Mouse (Mus musculus) CH12.LX (cell line): ENCODE measurements around the gene Gdf10. TPM values are rescaled to one million over a fixed set of nuclear protein-coding genes. Genes with fewer than 3 reads are reported as not detected.

ENCODE experiments used
- DNase-seq: peaks from one replicate; pipeline ENCODE4 v3.0.0-alpha.2; 2013; ENCODE audit errors: extremely low read depth
- H3K27ac ChIP-seq: 2 replicates; pipeline ENCODE4 v1.5.1; 2012; ENCODE audit warnings: low read depth, mild to moderate bottlenecking, control low read depth, moderate library complexity; ENCODE audit not compliant: insufficient read depth
- H3K27me3 ChIP-seq: replicated peaks from 2 replicates; pipeline ENCODE3; 2012; ENCODE audit warnings: inconsistent platforms
- H3K36me3 ChIP-seq, 2 experiments: replicated peaks in 1 of 2; 2 replicates each; pipeline versions ENCODE3 to v1.6.1; 2012; ENCODE audit warnings: inconsistent platforms in 1 of 2, low read length in 1 of 2, mild to moderate bottlenecking in 1 of 2, mixed read lengths in 1 of 2, moderate library complexity in 1 of 2; ENCODE audit not compliant: control insufficient read depth in 1 of 2, insufficient read depth in 1 of 2
- H3K4me1 ChIP-seq, 2 experiments: 2 replicates each; pipeline ENCODE4 v1.6.1; 2012; ENCODE audit warnings: inconsistent platforms in 1 of 2, moderate library complexity in 1 of 2; ENCODE audit not compliant: insufficient read depth in 2 of 2, control insufficient read depth in 1 of 2
- H3K4me2 ChIP-seq: 2 replicates; pipeline ENCODE4 v1.6.1; 2012; ENCODE audit warnings: low read depth, mild to moderate bottlenecking, control low read depth; ENCODE audit not compliant: poor library complexity, insufficient read depth, severe bottlenecking
- H3K4me3 ChIP-seq, 3 experiments: fragments of 150-350 bp in 1 of 3; sonication (generic) in 1 of 3; replicated peaks in 1 of 3; 2 replicates each; pipeline versions ENCODE3 to v1.5.1; 2011 to 2012; ENCODE audit warnings: low read depth in 2 of 3, low read length in 2 of 3, mild to moderate bottlenecking in 2 of 3, moderate library complexity in 2 of 3, control low read depth in 1 of 3, improper control_type of control experiment in 1 of 3, inconsistent platforms in 1 of 3, mixed read lengths in 1 of 3; ENCODE audit not compliant: poor library complexity in 1 of 3
- H3K79me2 ChIP-seq: replicated peaks from 2 replicates; pipeline ENCODE4 v1.6.1; 2012; ENCODE audit warnings: mild to moderate bottlenecking, moderate library complexity; ENCODE audit not compliant: control insufficient read depth, poor library complexity, insufficient read depth, severe bottlenecking; ENCODE audit errors: extremely low read depth
- H3K9ac ChIP-seq: 2 replicates; pipeline ENCODE4 v1.6.1; 2012; ENCODE audit warnings: low read depth, mild to moderate bottlenecking, control low read depth, moderate library complexity; ENCODE audit not compliant: insufficient read depth
- H3K9me3 ChIP-seq: replicated peaks from 2 replicates; pipeline ENCODE3; 2012; ENCODE audit warnings: low read length, inconsistent platforms, mixed read lengths
- CHD1 ChIP-seq: IDR thresholded peaks from 2 replicates; pipeline ENCODE4 v1.6.1; 2012; ENCODE audit warnings: low read depth, low read length, improper control_type of control experiment, inconsistent platforms
- E2F4 ChIP-seq: IDR thresholded peaks from 2 replicates; pipeline ENCODE4 v1.6.1; 2011; ENCODE audit warnings: low read depth, low read length, improper control_type of control experiment; ENCODE audit not compliant: insufficient replicate concordance
- ELF1 ChIP-seq: IDR thresholded peaks from 2 replicates; pipeline ENCODE4 v1.6.1; 2014; ENCODE audit warnings: low read depth, mild to moderate bottlenecking, inconsistent platforms, low read length, improper control_type of control experiment
- GABPA ChIP-seq: IDR thresholded peaks from 2 replicates; pipeline ENCODE4 v1.6.1; 2012; ENCODE audit warnings: low read depth, low read length, improper control_type of control experiment, inconsistent platforms; ENCODE audit not compliant: insufficient replicate concordance
- IRF4 ChIP-seq: IDR thresholded peaks from 2 replicates; pipeline ENCODE4 v1.6.1; 2014; ENCODE audit warnings: low read depth, mild to moderate bottlenecking, inconsistent platforms, low read length, improper control_type of control experiment
- JUN ChIP-seq: IDR thresholded peaks from 2 replicates; pipeline ENCODE4 v1.6.1; 2011; ENCODE audit warnings: low read depth, mild to moderate bottlenecking, low read length, improper control_type of control experiment, moderate library complexity; ENCODE audit not compliant: insufficient read depth
- MAFK ChIP-seq: IDR thresholded peaks from 2 replicates; pipeline ENCODE4 v1.6.1; 2011; ENCODE audit warnings: low read length, improper control_type of control experiment; ENCODE audit not compliant: insufficient replicate concordance
- MAZ ChIP-seq: IDR thresholded peaks from 2 replicates; pipeline ENCODE4 v1.6.1; 2012; ENCODE audit warnings: low read depth, mild to moderate bottlenecking, inconsistent platforms, low read length, improper control_type of control experiment, moderate library complexity
- MEF2A ChIP-seq: IDR thresholded peaks from 2 replicates; pipeline ENCODE4 v1.6.1; 2014; ENCODE audit warnings: low read depth, mild to moderate bottlenecking, inconsistent platforms, low read length, improper control_type of control experiment, borderline replicate concordance
- MXI1 ChIP-seq: IDR thresholded peaks from 2 replicates; pipeline ENCODE4 v1.6.1; 2011; ENCODE audit warnings: mild to moderate bottlenecking, low read depth, low read length, improper control_type of control experiment
- MYC ChIP-seq: IDR thresholded peaks from 2 replicates; pipeline ENCODE4 v1.6.1; 2011; ENCODE audit warnings: low read depth, mild to moderate bottlenecking, improper control_type of control experiment, low read length
- NRF1 ChIP-seq: IDR thresholded peaks from 2 replicates; pipeline ENCODE4 v1.6.1; 2014; ENCODE audit warnings: low read depth, mild to moderate bottlenecking, inconsistent platforms, low read length, improper control_type of control experiment, moderate library complexity
- PAX5 ChIP-seq: IDR thresholded peaks from 2 replicates; pipeline ENCODE4 v1.6.1; 2012; ENCODE audit warnings: low read length, inconsistent platforms, mixed read lengths
- RAD21 ChIP-seq: IDR thresholded peaks from 2 replicates; pipeline ENCODE4 v1.6.1; 2011; ENCODE audit warnings: low read depth, mild to moderate bottlenecking, low read length, improper control_type of control experiment, moderate library complexity
- RCOR1 ChIP-seq: conservative IDR thresholded peaks from 2 replicates; pipeline ENCODE4 v1.6.1; 2012; ENCODE audit warnings: low read depth, mild to moderate bottlenecking, inconsistent platforms, low read length, improper control_type of control experiment
- SMC3 ChIP-seq: IDR thresholded peaks from 2 replicates; pipeline ENCODE4 v1.6.1; 2011; ENCODE audit warnings: low read depth, low read length, improper control_type of control experiment
- UBTF ChIP-seq: IDR thresholded peaks from 2 replicates; pipeline ENCODE4 v1.6.1; 2012; ENCODE audit warnings: low read depth, mild to moderate bottlenecking, inconsistent platforms, low read length, improper control_type of control experiment, moderate library complexity
- USF1 ChIP-seq: IDR thresholded peaks from 2 replicates; pipeline ENCODE4 v1.6.1; 2014; ENCODE audit warnings: low read depth, mild to moderate bottlenecking, inconsistent platforms, low read length, improper control_type of control experiment
- USF2 ChIP-seq: conservative IDR thresholded peaks from 2 replicates; pipeline ENCODE4 v1.6.1; 2011; ENCODE audit warnings: low read depth, low read length, improper control_type of control experiment
- ZKSCAN1 ChIP-seq: IDR thresholded peaks from 2 replicates; pipeline ENCODE4 v1.6.1; 2012; ENCODE audit warnings: low read depth, inconsistent platforms, low read length, improper control_type of control experiment, borderline replicate concordance
- ZMIZ1 ChIP-seq: IDR thresholded peaks from 2 replicates; pipeline ENCODE4 v1.6.1; 2012; ENCODE audit warnings: low read depth, mild to moderate bottlenecking, inconsistent platforms, low read length, improper control_type of control experiment
- dilution Hi-C: fragments of 300-500 bp; cut with MboI; formaldehyde crosslinking; loops from 2 replicates; pipeline ENCODE4 v1.14.3; 2020; ENCODE audit warnings: low sequenced_read_pairs; ENCODE audit not compliant: extremely low pct_unique_long_range_greater_than_20kb, extremely low pct_ligation_motif_present
- in situ Hi-C: fragments of 300-500 bp; cut with MboI; formaldehyde crosslinking; loops from 3 replicates; pipeline ENCODE4 v1.14.3; 2019; ENCODE audit warnings: low sequenced_read_pairs, low pct_ligation_motif_present, low pct_unique_long_range_greater_than_20kb, mixed read lengths
- polyA plus RNA-seq: library from polyadenylated mRNA; unstranded; fragments of >175 nt; gene quantifications from 2 replicates; pipeline ENCODE4 v1.2.1, GENCODE M21; 2012; ENCODE audit warnings: low read depth; ENCODE audit not compliant: insufficient read length
- total RNA-seq, 2 experiments: library from RNA; depleted of rRNA; stranded (reverse); fragments of 300-350 nt in 1 of 2; fragments of >200 nt in 1 of 2; gene quantifications; 2 replicates each; pipeline ENCODE4 v1.2.3; 2012 to 2014

Gene Gdf10
- total RNA-seq (2012; rRNA removed) (not detected in 2 replicates), total RNA-seq (2014; rRNA removed) (not detected in 2 replicates), polyA plus RNA-seq (not detected in 2 replicates)

DNA sequence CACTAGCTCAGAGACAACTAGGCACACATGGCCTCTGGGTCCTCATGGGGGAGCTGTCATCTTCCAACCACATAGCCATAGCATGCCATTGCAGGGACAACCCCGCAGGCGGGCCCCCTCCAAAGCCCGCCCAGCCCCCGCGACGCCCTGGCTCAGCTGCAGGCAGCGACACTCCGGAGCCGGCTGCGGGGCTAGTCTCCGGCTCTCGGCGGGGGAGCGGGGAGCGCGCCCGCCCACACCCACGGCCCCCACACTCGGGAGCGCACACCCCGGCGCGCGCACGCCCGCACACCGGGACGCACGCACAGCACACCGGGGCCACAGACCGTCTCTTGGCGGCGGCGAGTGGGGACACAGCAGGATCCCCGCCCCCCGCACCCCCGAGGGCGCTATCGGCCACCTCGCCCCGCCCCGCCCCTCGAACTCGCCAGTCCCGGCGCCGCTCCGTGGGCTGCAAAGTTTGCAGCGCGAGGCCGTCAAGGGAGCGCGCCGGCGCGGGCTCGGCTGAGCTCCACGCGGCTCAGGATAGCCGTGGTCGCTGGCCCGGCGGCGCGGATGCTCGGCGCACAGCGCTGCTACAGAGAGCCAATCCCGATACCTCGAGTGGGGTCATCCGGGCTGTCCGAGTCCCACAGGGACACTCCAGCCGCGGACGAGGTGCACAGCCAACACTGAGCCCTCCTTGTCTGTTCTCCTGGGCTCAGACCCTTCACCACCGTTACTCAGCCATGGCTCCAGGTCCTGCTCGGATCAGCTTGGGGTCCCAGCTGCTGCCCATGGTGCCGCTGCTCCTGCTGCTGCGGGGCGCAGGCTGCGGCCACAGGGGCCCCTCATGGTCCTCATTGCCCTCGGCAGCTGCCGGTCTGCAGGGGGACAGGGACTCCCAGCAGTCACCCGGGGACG, at the start of gene Gdf10:
Gene Gdf10, plus strand, starts transcription at position 420 of the 903 bp plus-strand sequence.
- DNase-seq, result no peak
- Histone ChIP-seq H3K27me3 (no peaks in the 10 kb centered on the region), H3K4me1 (peaks cover 0 to 7% of the 10 kb centered on the region in 2 experiments; a peak in 2 of 4 replicates), H3K9ac (no peak within 1 kb of the TSS), H3K79me2 (no peaks in the 10 kb centered on the region), H3K9me3 (no peaks in the 10 kb centered on the region), H3K4me2 (no peak within 1 kb of the TSS), H3K36me3 (no peaks in the 10 kb centered on the region), H3K27ac (no peak within 1 kb of the TSS), H3K4me3 (no peak within 1 kb of the TSS)
- dilution Hi-C loops (no loop called here), in situ Hi-C loops (no loop called here)
- no peak for TF ChIP-seq CHD1
- TF ChIP-seq SMC3, result no peak
- no peak for TF ChIP-seq RAD21
- no peak for TF ChIP-seq MEF2A
- TF ChIP-seq NRF1, result no peak
- TF ChIP-seq PAX5, result no peak
- TF ChIP-seq MXI1, result no peak
- TF ChIP-seq ELF1, result no peak
- no peak for TF ChIP-seq USF1
- no peak for TF ChIP-seq E2F4
- TF ChIP-seq ZKSCAN1, result no peak
- TF ChIP-seq MAZ, result no peak
- no peak for TF ChIP-seq UBTF
- no peak for TF ChIP-seq IRF4
- TF ChIP-seq RCOR1, result no peak
- TF ChIP-seq MAFK, result no peak
- no peak for TF ChIP-seq MYC
- no peak for TF ChIP-seq GABPA

- dilution Hi-C loops (no loop called here), in situ Hi-C loops (no loop called here)
- Histone ChIP-seq H3K36me3 (no peaks in the 10 kb centered on the region), H3K4me3 (no peak overlapping the region), H3K27me3 (no peaks in the 10 kb centered on the region), H3K4me1 (no peaks in the 10 kb centered on the region), H3K4me2 (no peak overlapping the region), H3K9me3 (no peaks in the 10 kb centered on the region), H3K27ac (no peak overlapping the region), H3K9ac (no peak overlapping the region), H3K79me2 (no peaks in the 10 kb centered on the region)
- no peak for DNase-seq
- TF ChIP-seq JUN (no peak), MAFK (no peak), ZMIZ1 (no peak), USF2 (no peak), RCOR1 (no peak), ZKSCAN1 (no peak), MAZ (no peak)
These were observed 44.6 kb upstream of the Gdf10 start for GRCm38 (mm10) chr14:33878826-33879225.
